Mouse (Mus musculus): ENCODE data around the gene Tradd. TPM values are rescaled to one million over a fixed set of nuclear protein-coding genes. Genes with fewer than 3 reads are reported as not detected.

Tradd gene
- 1 to 10 TPM; 2.3 to 4.2 (median 3.1) TPM for total RNA-seq (2022)

GRCm38 (mm10) chr8:105264024-105264982 lies at the start of gene Tradd, which contains the start of gene Fbxl8:
Gene Tradd (minus strand): TSS chr8:105264609.
Gene Fbxl8 (plus strand): TSS chr8:105264648.
- DNase-seq (ENCODE audit: low spot score in 2 of 2): peak; percentile 52 to 57

GRCm38 (mm10) chr8:105313622-105314402 lies 49.4 kb upstream of the Tradd start:
- no peak for DNase-seq (ENCODE audit: low spot score in 2 of 2)

- no peak for DNase-seq (ENCODE audit: low spot score in 2 of 2)
Observed at GRCm38 (mm10) chr8:105312891-105313481, 48.6 kb upstream of the Tradd start.

GRCm38 (mm10) chr8:105311718-105312117 lies 47.3 kb upstream of the Tradd start:
- DNase-seq (ENCODE audit: low spot score in 2 of 2): no peak

DNA sequence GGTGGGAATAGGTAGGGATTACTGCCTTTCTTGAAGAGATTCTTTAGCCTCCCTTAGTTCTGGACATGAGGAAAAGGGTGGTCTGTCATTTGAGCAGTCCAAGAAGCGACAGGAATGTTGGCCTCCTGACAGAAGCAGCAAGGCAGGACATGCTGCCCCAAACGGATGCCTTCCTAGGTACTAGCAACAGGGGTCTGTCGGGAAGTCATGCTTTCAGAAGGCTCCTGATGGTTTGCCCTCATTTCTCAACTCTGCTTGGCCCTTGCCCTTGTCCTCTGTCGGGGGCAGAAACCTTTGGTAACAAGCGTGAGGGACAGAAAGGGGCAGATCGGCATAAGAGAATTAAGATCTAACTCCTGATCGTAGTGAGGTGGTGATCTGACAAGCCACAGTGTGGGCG lies 45.7 kb upstream of the Tradd start:
- no peak for DNase-seq (ENCODE audit: low spot score in 2 of 2)

DNA sequence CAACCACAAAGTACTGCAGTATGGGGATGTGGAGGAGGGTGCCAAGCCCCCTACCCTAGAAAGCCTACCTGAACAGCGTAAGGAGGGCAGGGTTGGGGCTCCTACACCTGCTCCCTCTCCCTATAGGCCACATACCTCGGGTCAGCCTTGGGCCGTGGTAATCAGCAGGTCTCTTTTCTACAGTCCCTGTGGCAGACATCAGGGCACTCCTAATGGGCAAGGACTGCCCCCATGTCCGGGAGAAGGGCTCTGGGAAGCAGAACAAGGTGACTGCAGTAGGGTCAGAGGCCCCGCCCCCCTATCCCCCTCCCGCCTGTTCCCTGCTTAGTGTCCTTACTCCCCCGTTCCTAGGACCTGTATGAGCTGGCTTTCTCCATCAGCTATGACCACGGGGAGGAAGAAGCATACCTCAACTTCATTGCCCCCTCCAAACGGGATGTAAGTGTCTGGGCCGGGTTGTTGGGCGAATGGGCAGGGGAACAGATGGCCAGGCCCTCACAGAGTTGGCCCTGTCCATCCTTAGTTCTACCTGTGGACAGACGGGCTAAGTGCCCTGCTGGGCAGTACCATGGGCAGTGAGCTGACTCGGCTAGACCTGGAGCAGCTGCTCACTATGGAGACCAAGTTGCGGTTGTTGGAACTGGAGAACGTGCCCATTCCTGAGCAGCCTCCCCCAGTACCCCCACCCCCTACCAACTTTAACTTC lies 44.9 kb upstream of the Tradd start:
- no peak for DNase-seq (ENCODE audit: low spot score in 2 of 2)

DNA sequence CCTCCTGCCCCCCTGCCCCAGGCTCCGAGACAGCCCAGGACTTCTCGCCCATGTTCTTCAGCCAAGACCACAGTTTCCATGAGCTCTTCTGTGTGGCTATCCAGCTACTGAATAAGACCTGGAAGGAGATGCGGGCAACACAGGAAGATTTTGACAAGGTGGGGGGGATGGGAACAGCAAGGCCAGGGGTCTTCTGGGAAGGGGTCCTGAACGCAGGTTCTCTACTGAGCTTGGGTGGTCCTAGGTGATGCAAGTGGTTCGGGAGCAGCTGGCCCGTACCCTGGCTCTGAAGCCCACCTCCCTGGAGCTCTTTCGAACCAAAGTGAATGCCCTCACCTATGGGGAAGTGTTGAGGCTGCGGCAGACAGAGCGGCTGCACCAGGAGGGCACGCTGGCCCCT lies 44.0 kb upstream of the Tradd start:
- DNase-seq (ENCODE audit: low spot score in 2 of 2): no peak

DNA sequence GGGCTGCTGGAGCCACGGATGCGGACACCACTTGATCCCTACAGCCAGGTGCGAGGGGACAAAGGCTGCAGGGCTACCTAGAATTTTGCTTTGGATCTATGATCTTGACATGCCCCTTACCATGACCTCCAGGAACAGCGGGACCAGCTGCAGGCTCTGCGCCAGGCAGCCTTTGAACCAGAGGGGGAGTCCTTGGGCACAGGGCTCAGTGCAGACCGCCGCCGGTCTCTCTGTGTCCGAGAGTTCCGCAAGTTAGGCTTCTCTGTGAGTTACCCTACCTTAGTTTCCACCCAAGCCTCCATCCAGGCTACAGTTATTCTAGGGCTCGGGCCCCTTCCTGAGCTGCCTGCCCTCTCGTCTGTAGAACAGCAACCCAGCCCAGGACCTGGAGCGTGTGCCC lies 43.3 kb upstream of the Tradd start:
- no peak for DNase-seq (ENCODE audit: low spot score in 2 of 2)

- DNase-seq (ENCODE audit: low spot score in 2 of 2): no peak
Observed at GRCm38 (mm10) chr8:105306146-105306691, 41.8 kb upstream of the Tradd start.

GRCm38 (mm10) chr8:105305211-105306145 lies 41.1 kb upstream of the Tradd start, which contains the start of gene Elmo3:
Gene Elmo3 (plus strand): TSS chr8:105305601.
- no peak for DNase-seq (ENCODE audit: low spot score in 2 of 2)

DNA sequence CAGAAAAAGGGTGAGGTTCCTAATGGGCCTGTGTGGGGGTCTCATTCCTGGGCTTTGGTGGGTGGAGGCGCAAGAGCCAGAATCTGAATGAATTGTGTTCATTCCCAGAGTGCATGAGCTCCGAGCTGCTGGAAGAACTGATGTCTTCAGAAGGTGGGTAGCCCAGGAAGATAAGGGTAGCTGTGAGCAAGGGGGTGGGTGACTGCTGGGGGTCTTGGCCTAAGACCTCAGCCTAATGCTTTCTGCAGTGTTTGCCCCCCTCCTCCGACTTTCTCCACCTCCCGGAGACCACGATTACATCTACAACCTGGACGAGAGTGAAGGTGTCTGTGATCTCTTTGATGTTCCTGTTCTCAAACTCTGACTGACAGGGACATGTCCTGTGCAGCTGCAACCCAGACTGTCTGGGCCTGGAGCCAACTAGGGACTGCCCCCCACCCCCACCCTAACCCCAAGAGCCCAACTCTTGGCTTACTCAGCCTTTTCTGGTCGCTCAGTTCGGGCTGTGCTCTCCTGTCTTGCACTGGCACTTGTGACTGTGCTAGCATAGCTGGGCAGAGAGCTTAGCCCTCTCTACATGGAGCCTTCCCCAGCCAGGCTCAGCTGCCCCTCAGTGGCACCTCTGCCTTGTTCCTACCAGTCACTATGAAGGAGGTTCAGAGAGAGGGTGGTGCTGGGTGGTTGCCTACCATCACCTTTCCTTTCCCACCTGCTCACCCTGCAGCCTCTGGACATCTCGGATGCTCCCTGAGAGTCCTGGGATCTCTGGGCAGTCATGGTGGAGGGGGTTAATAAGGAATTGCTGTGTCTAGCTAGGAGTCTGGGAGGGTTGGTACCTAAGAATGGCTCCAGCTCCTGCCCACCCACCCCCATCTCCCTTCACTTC lies 40.2 kb upstream of the Tradd start:
- DNase-seq (ENCODE audit: low spot score in 2 of 2): no peak

GRCm38 (mm10) chr8:105303874-105304273 lies 39.5 kb upstream of the Tradd start:
- DNase-seq (ENCODE audit: low spot score in 2 of 2): no peak

DNA sequence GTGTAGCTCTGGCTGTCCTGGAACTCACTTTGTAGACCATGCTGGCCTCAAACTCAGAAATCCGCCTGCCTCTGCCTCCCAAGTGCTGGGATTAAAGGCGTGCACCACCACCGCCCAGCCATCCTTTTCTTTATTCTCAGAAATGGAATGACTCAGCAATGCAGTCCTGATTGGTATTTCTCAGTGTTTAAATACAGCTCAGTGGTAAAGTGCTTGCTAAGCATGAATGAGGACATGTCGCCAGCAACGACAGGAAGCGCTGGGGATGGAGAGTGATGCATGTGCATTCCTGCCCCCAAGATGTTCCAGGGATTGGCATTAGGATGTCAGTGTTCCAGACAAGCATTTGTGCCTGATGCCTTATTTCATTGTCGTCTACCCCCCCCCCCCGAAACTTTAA lies 39.0 kb upstream of the Tradd start:
- no peak for DNase-seq (ENCODE audit: low spot score in 2 of 2)

DNA sequence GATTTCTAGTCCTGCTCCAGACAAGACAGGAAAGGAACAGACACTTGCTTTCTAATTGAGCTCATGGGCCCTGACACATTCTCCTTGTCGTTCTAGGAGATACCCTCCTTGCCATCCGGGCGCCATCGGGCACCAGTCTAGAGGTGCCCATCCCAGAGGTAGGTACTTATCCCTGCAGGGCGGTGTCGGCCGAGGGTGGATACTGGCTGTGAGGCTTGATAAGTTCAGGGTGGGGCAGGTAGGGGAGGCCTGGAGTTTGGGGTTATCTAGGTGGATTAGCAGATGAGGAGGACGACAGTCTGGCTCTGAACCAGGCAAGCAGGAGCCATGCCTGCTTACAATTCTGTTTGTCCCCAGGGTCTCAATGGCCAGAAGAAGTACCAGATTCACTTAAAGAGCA lies 35.6 kb upstream of the Tradd start:
- no peak for DNase-seq (ENCODE audit: low spot score in 2 of 2)

- DNase-seq (ENCODE audit: low spot score in 2 of 2): no peak
Observed at GRCm38 (mm10) chr8:105298351-105299252, 34.2 kb upstream of the Tradd start.

DNA sequence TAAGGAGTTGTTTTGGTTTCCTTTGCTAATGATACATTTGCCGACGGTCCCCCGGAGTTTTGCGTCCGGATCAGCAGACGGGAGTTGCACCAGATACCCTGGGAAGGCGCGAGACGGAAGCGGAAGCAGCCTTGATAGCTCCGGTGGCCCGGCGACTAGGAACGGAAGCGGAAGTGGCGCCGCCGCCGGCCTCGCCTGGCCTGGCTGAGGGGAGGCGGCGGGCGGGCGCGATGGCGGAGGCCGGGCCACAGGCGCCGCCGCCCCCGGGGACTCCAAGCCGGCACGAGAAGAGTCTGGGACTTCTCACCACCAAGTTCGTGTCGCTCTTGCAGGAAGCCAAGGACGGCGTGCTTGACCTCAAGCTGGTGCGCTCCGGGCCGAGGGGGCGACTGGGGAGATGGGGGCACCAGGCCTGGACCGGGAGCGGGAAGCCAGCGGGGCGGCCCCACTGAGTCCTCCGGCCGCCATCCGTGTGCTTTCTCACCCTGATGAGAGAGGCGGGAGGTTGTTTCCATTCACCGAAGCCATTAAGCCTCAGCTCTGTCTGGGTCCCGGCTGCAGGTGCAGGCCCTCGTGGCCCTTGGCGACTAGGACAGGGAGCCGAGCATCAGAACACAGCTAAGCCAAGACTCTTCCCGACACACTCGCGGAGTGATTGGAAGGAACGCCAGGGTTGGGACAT lies 33.2 kb upstream of the Tradd start, which contains the start of gene E2f4:
Gene E2f4 (plus strand): TSS at position 153 of the 682 bp plus-strand sequence.
- peak; percentile 82 to 89 for DNase-seq (ENCODE audit: low spot score in 2 of 2)
